ENCODE assay signal across 9 mouse cellular contexts in genomic region chr5:113830292-113830643, GRCm38 (mm10). TPM values are rescaled to one million over a fixed set of nuclear protein-coding genes. Genes with fewer than 3 reads are reported as not detected.
DNase-seq lines count a peak whose midpoint lies in the region; ATAC-seq and TF ChIP-seq lines count a peak whose summit lies in the region.
"Had no signal": no experiment of that assay in that cellular context is flagged by ENCODE, and none has a peak within 500 bp of the region (broad histone marks: within the 10 kb centered on the region; RNA-seq: fewer than 3 reads in every experiment).

No protein-coding gene starts in this region.

- TF ChIP-seq POLR2A in bone marrow macrophage, adult 2 months (IDR thresholded peaks at IDR 0.05; ENCODE audit: borderline replicate concordance, low read depth, low read length): no peak

- no peaks in the 10 kb centered on the region; the same call in 1 of the 2 replicates for H3K27me3 ChIP-seq in heart, embryonic 12.5 days (replicated peaks)
- 0 out of 2 replicates have a peak, but pooled peaks cover 6% of the 10 kb centered on the region for H3K27me3 ChIP-seq in liver, embryonic 12.5 days (replicated peaks)
- no peaks in the 10 kb centered on the region for H3K27me3 ChIP-seq in hindbrain, postnatal 0 days (ENCODE audit: insufficient read depth, low read length)
- no peaks in the 10 kb centered on the region for H3K27me3 ChIP-seq in midbrain, embryonic 13.5 days
- H3K27me3 ChIP-seq: neural tube, embryonic 12.5 days had no signal

- DNase-seq in heart, adult 11 months: peak; percentile 97
- DNase-seq in spleen, adult 12 weeks (ENCODE audit: low spot score): peak; percentile 60
- no peak for DNase-seq in hindbrain, postnatal 0 days (ENCODE audit: low spot score)
- DNase-seq in embryo, embryonic 9.5 days (ENCODE audit: extremely low spot score): no peak

- no peaks in the 10 kb centered on the region for H3K36me3 ChIP-seq in heart, embryonic 12.5 days
- no peaks in the 10 kb centered on the region for H3K36me3 ChIP-seq in liver, embryonic 12.5 days
- no peaks in the 10 kb centered on the region for H3K36me3 ChIP-seq in hindbrain, postnatal 0 days (ENCODE audit: insufficient read depth, low read length)
- no peaks in the 10 kb centered on the region for H3K36me3 ChIP-seq in midbrain, embryonic 13.5 days
- H3K36me3 ChIP-seq: neural tube, embryonic 12.5 days had no signal

- H3K4me2 ChIP-seq in heart, embryonic 12.5 days: no peak overlapping the region
- peak overlapping the region; percentile 62 for H3K4me2 ChIP-seq in liver, embryonic 12.5 days
- no peak overlapping the region for H3K4me2 ChIP-seq in hindbrain, postnatal 0 days (ENCODE audit: low read depth, low read length)
- H3K4me2 ChIP-seq in midbrain, embryonic 13.5 days (replicated peaks): no peak overlapping the region
- H3K4me2 ChIP-seq: neural tube, embryonic 12.5 days had no signal

- ATAC-seq in heart, embryonic 12.5 days (ENCODE audit: insufficient number of reproducible peaks, low FRiP score): no peak
- peak; percentile 65 for ATAC-seq in liver, embryonic 12.5 days
- no peak for ATAC-seq in hindbrain, postnatal 0 days
- ATAC-seq in midbrain, embryonic 13.5 days: no peak

- TF ChIP-seq CTCF in bone marrow macrophage, adult 2 months (IDR thresholded peaks at IDR 0.05; ENCODE audit: low read depth, low read length): no peak
- TF ChIP-seq CTCF in hindbrain, postnatal 0 days (IDR thresholded peaks at IDR 0.05; ENCODE audit: low read depth): no peak

- no peaks in the 10 kb centered on the region for H3K9me3 ChIP-seq in heart, embryonic 12.5 days (replicated peaks)
- H3K9me3 ChIP-seq in liver, embryonic 12.5 days (replicated peaks): no peaks in the 10 kb centered on the region
- no peaks in the 10 kb centered on the region for H3K9me3 ChIP-seq in hindbrain, postnatal 0 days (ENCODE audit: low read length)
- H3K9me3 ChIP-seq in midbrain, embryonic 13.5 days: no peaks in the 10 kb centered on the region
- H3K9me3 ChIP-seq: neural tube, embryonic 12.5 days had no signal

- no peak overlapping the region for H3K4me3 ChIP-seq in heart, embryonic 12.5 days
- peak overlapping the region; percentile 61 for H3K4me3 ChIP-seq in bone marrow macrophage, adult 2 months (ENCODE audit: insufficient read depth, low read length)
- peak overlapping the region; percentile 36 for H3K4me3 ChIP-seq in liver, embryonic 12.5 days
- no peak overlapping the region for H3K4me3 ChIP-seq in hindbrain, postnatal 0 days (ENCODE audit: low read length)
- no peak overlapping the region for H3K4me3 ChIP-seq in midbrain, embryonic 13.5 days (replicated peaks)
- H3K4me3 ChIP-seq: neural tube, embryonic 12.5 days had no signal

- H3K27ac ChIP-seq in heart, embryonic 12.5 days (ENCODE audit: poor library complexity, severe bottlenecking): no peak overlapping the region
- H3K27ac ChIP-seq in bone marrow macrophage, adult 2 months (ENCODE audit: insufficient read depth, low read depth, low read length): peak overlapping the region; percentile 46
- H3K27ac ChIP-seq in liver, embryonic 12.5 days: peak overlapping the region; percentile 56
- no peak overlapping the region for H3K27ac ChIP-seq in hindbrain, postnatal 0 days
- no peak overlapping the region for H3K27ac ChIP-seq in midbrain, embryonic 13.5 days
- H3K27ac ChIP-seq: neural tube, embryonic 12.5 days had no signal

- WGBS in heart, embryonic 12.5 days: 34% methylated on average over 10 of the region's 10 CpGs
- 25% methylated on average over 10 of the region's 10 CpGs for whole genome bisulfite sequencing in liver, embryonic 12.5 days (ENCODE audit: insufficient replicate concordance)
- WGBS in hindbrain, postnatal 0 days: 67% methylated on average over 10 of the region's 10 CpGs
- WGBS in midbrain, embryonic 13.5 days: 80% methylated on average over 10 of the region's 10 CpGs

- peaks cover 6% of the 10 kb centered on the region; the same call in 1 of the 2 replicates for H3K4me1 ChIP-seq in heart, embryonic 12.5 days (replicated peaks)
- H3K4me1 ChIP-seq in bone marrow macrophage, adult 2 months (ENCODE audit: control insufficient read depth, insufficient read depth, low read length): peaks cover 35% of the 10 kb centered on the region
- H3K4me1 ChIP-seq in liver, embryonic 12.5 days: peaks cover 44% of the 10 kb centered on the region
- no peaks in the 10 kb centered on the region for H3K4me1 ChIP-seq in hindbrain, postnatal 0 days (ENCODE audit: insufficient read depth, low read length)
- H3K4me1 ChIP-seq in midbrain, embryonic 13.5 days (replicated peaks): no peaks in the 10 kb centered on the region

- H3K9ac ChIP-seq in heart, embryonic 12.5 days: no peak overlapping the region
- peak overlapping the region; percentile 48 for H3K9ac ChIP-seq in liver, embryonic 12.5 days
- H3K9ac ChIP-seq in hindbrain, postnatal 0 days (replicated peaks; ENCODE audit: low read length): no peak overlapping the region
- no peak overlapping the region for H3K9ac ChIP-seq in midbrain, embryonic 13.5 days (replicated peaks)
- H3K9ac ChIP-seq: neural tube, embryonic 12.5 days had no signal

RNA-seq across cellular contexts. Expression of gene Selplg, which starts 2.2 kb away (rescaled TPM):
- 0.51 and 0.72 TPM in 2 replicates for polyA plus RNA-seq in heart, embryonic 12.5 days (2016; fragmentation: Nextera tagmentation; extraction: Ambion mirVana)
- polyA plus RNA-seq in bone marrow macrophage, adult 2 months (2012; ENCODE audit: insufficient read depth, insufficient read length, missing spikeins): 318 and 365 TPM in 2 replicates
- 10.8 and 11.6 TPM in 2 replicates for polyA plus RNA-seq in liver, embryonic 12.5 days (2016; fragmentation: Nextera tagmentation; extraction: Ambion mirVana)
- total RNA-seq in hindbrain, postnatal 0 days (2014; rRNA removed): 2.8 and 4.1 TPM in 2 replicates
- polyA plus RNA-seq in hindbrain, postnatal 0 days (2015; fragmentation: Nextera tagmentation; extraction: Ambion mirVana): 1.8 and 2.2 TPM in 2 replicates
- polyA plus RNA-seq in midbrain, embryonic 13.5 days (2015; fragmentation: Nextera tagmentation; extraction: Ambion mirVana): 0.98 and 1.2 TPM in 2 replicates

RNA-seq across cellular contexts. Expression of gene Tmem119, which starts 30.0 kb away (rescaled TPM):
- polyA plus RNA-seq in heart, embryonic 12.5 days (2016; fragmentation: Nextera tagmentation; extraction: Ambion mirVana): 13.0 and 13.4 TPM in 2 replicates
- 0.99 and 1.7 TPM in 2 replicates for polyA plus RNA-seq in bone marrow macrophage, adult 2 months (2012; ENCODE audit: insufficient read depth, insufficient read length, missing spikeins)
- 7.2 and 9.8 TPM in 2 replicates for polyA plus RNA-seq in liver, embryonic 12.5 days (2016; fragmentation: Nextera tagmentation; extraction: Ambion mirVana)
- 5.2 and 9.2 TPM in 2 replicates for total RNA-seq in hindbrain, postnatal 0 days (2014; rRNA removed)
- 7.3 and 7.6 TPM in 2 replicates for polyA plus RNA-seq in hindbrain, postnatal 0 days (2015; fragmentation: Nextera tagmentation; extraction: Ambion mirVana)
- polyA plus RNA-seq in midbrain, embryonic 13.5 days (2015; fragmentation: Nextera tagmentation; extraction: Ambion mirVana): 4.3 and 5.6 TPM in 2 replicates

RNA-seq across cellular contexts. Expression of gene Iscu, which starts 57.7 kb away (rescaled TPM):
- polyA plus RNA-seq in heart, embryonic 12.5 days (2016; fragmentation: Nextera tagmentation; extraction: Ambion mirVana): 111 and 112 TPM in 2 replicates
- 106 and 109 TPM in 2 replicates for polyA plus RNA-seq in bone marrow macrophage, adult 2 months (2012; ENCODE audit: insufficient read depth, insufficient read length, missing spikeins)
- polyA plus RNA-seq in liver, embryonic 12.5 days (2016; fragmentation: Nextera tagmentation; extraction: Ambion mirVana): 109 and 112 TPM in 2 replicates
- total RNA-seq in hindbrain, postnatal 0 days (2014; rRNA removed): 53.5 and 77.9 TPM in 2 replicates
- polyA plus RNA-seq in hindbrain, postnatal 0 days (2015; fragmentation: Nextera tagmentation; extraction: Ambion mirVana): 111 and 122 TPM in 2 replicates
- polyA plus RNA-seq in midbrain, embryonic 13.5 days (2015; fragmentation: Nextera tagmentation; extraction: Ambion mirVana): 93.0 and 101 TPM in 2 replicates

RNA-seq across cellular contexts. Expression of gene Sart3, which starts 58.0 kb away (rescaled TPM):
- 44.4 and 50.1 TPM in 2 replicates for polyA plus RNA-seq in heart, embryonic 12.5 days (2016; fragmentation: Nextera tagmentation; extraction: Ambion mirVana)
- polyA plus RNA-seq in bone marrow macrophage, adult 2 months (2012; ENCODE audit: insufficient read depth, insufficient read length, missing spikeins): 23.5 and 29.8 TPM in 2 replicates
- 39.9 and 40.4 TPM in 2 replicates for polyA plus RNA-seq in liver, embryonic 12.5 days (2016; fragmentation: Nextera tagmentation; extraction: Ambion mirVana)
- total RNA-seq in hindbrain, postnatal 0 days (2014; rRNA removed): 34.7 and 45.6 TPM in 2 replicates
- 24.8 and 26.4 TPM in 2 replicates for polyA plus RNA-seq in hindbrain, postnatal 0 days (2015; fragmentation: Nextera tagmentation; extraction: Ambion mirVana)
- 51.1 and 58.5 TPM in 2 replicates for polyA plus RNA-seq in midbrain, embryonic 13.5 days (2015; fragmentation: Nextera tagmentation; extraction: Ambion mirVana)

Comparison
In these comparisons a context has a peak if more than half of its experiments do, and no peak if none do; other contexts are left out.
1. DNase-seq: peak in heart, adult 11 months (single experiment) and spleen, adult 12 weeks (single experiment); none in hindbrain, postnatal 0 days (single experiment) and embryo, embryonic 9.5 days (single experiment).
2. H3K27ac ChIP-seq: peak in bone marrow macrophage, adult 2 months (single experiment) and liver, embryonic 12.5 days (single experiment); none in heart, embryonic 12.5 days (single experiment), hindbrain, postnatal 0 days (single experiment) and midbrain, embryonic 13.5 days (single experiment).
3. H3K4me3 ChIP-seq: peak in bone marrow macrophage, adult 2 months (single experiment) and liver, embryonic 12.5 days (single experiment); none in heart, embryonic 12.5 days (single experiment), hindbrain, postnatal 0 days (single experiment) and midbrain, embryonic 13.5 days (single experiment).
4. RNA of gene Selplg, which starts 2.2 kb away (polyA plus RNA-seq): 318 to 365 TPM in bone marrow macrophage, adult 2 months; 10.8 to 11.6 TPM in liver, embryonic 12.5 days, 1.8 to 2.2 TPM in hindbrain, postnatal 0 days, 0.98 to 1.2 TPM in midbrain, embryonic 13.5 days and 0.51 to 0.72 TPM in heart, embryonic 12.5 days; every median in the first group is over 10 times any median in the second.